Mouse (Mus musculus) testis, adult 2 months (tissue): ENCODE results near the gene Ear10.
"Not testable (repeated sequence)": the region's sequence is repeated elsewhere in the genome, so short reads cannot be mapped to it uniquely, and the experiment has no call there.

Source experiments
- CTCF ChIP-seq: fragments of 200-500 bp; IDR thresholded peaks from 2 replicates; pipeline ENCODE4 v1.5.1; 2012; ENCODE audit warnings: low read depth, mild to moderate bottlenecking, inconsistent platforms, low read length, moderate library complexity; ENCODE audit not compliant: control insufficient read depth, insufficient read depth, insufficient replicate concordance
- POLR2A ChIP-seq: fragments of 200-500 bp; IDR thresholded peaks from 2 replicates; pipeline ENCODE4 v1.6.1; 2012; ENCODE audit warnings: low read depth, mild to moderate bottlenecking, inconsistent platforms, low read length, moderate library complexity; ENCODE audit not compliant: control insufficient read depth

GRCm38 (mm10) chr14:43953382-43953781 lies 30.0 kb upstream of the Ear10 start:
- TF ChIP-seq CTCF, POLR2A: not testable (repeated sequence)
